Mouse (Mus musculus): ENCODE data around the gene Arf4. TPM values are rescaled to one million over a fixed set of nuclear protein-coding genes. Genes with fewer than 3 reads are reported as not detected.
"Not testable (repeated sequence)": the region's sequence is repeated elsewhere in the genome, so short reads cannot be mapped to it uniquely, and the experiment has no call there.

The Arf4 gene
- total RNA-seq, 1 experiment from 2014 or later, result 198 TPM

- no peak for DNase-seq
Observed at GRCm38 (mm10) chr14:26662488-26662887, 24.6 kb downstream of the Arf4 start.

GRCm38 (mm10) chr14:26663851-26664250 is 26.0 kb downstream of the Arf4 start:
- no peak for DNase-seq

GRCm38 (mm10) chr14:26667991-26668370 is 30.1 kb downstream of the Arf4 start:
- no peak for DNase-seq

- DNase-seq, result peak; percentile 70
Observed at GRCm38 (mm10) chr14:26668371-26669291, 30.8 kb downstream of the Arf4 start.

GRCm38 (mm10) chr14:26669292-26670073 is 31.6 kb downstream of the Arf4 start, which contains the start of gene Pde12:
Gene Pde12 (minus strand): TSS chr14:26669883.
- peak; percentile 90 for DNase-seq

- no peak for DNase-seq
Observed at GRCm38 (mm10) chr14:26670964-26671363, 33.1 kb downstream of the Arf4 start.

GRCm38 (mm10) chr14:26671870-26672615 is 34.2 kb downstream of the Arf4 start:
- DNase-seq, result not testable (repeated sequence)

- not testable (repeated sequence) for DNase-seq
Observed at GRCm38 (mm10) chr14:26674476-26675169, 36.7 kb downstream of the Arf4 start.

GRCm38 (mm10) chr14:26675371-26675770 is 37.5 kb downstream of the Arf4 start:
- DNase-seq, result peak; percentile 65

- DNase-seq, result no peak
Observed at GRCm38 (mm10) chr14:26675791-26676190, 37.9 kb downstream of the Arf4 start.

GRCm38 (mm10) chr14:26690727-26691126 is 52.9 kb downstream of the Arf4 start:
- no peak for DNase-seq

GRCm38 (mm10) chr14:26691363-26691762 is 53.5 kb downstream of the Arf4 start:
- DNase-seq, result no peak

- DNase-seq, result no peak
Observed at GRCm38 (mm10) chr14:26692974-26693373, 55.1 kb downstream of the Arf4 start, which contains the start of gene Dnah12. Gene Dnah12 (plus strand): TSS chr14:26693274.

GRCm38 (mm10) chr14:26697912-26698311 is 60.0 kb downstream of the Arf4 start:
- DNase-seq, result no peak

- not testable (repeated sequence) for DNase-seq
Observed at GRCm38 (mm10) chr14:26705246-26705645, 67.4 kb downstream of the Arf4 start.

Small RNA genes within 50 kb of the gene (microRNA-seq; reads per million reads assigned to microRNA genes)
- gene Mir7672, result 0.43 to 0.76 reads per million in 2 experiments

Other genes starting within 250 kb of the Arf4 start
- gene Slmap, start 103.1 kb upstream of the Arf4 start, total RNA-seq (2021), result 105 and 107 TPM in 2 replicates
- gene Dennd6a, start 64.2 kb upstream of the Arf4 start, total RNA-seq (2021), result 32.5 and 37.0 TPM in 2 replicates
- 9.0 and 10.1 TPM in 2 replicates for gene Pde12, start 31.8 kb downstream of the Arf4 start, total RNA-seq (2021)
- gene Dnah12, start 55.2 kb downstream of the Arf4 start, total RNA-seq (2021), result not detected in 2 replicates